Mouse (Mus musculus) gastrocnemius, adult 8-10 months (tissue): ENCODE measurements around the gene Gse1. TPM values are rescaled to one million over a fixed set of nuclear protein-coding genes. Genes with fewer than 3 reads are reported as not detected.

ENCODE experiments used
- DNase-seq, 2 experiments: peaks; one replicate each; pipeline ENCODE4 v3.0.0; 2022; ENCODE audit warnings: low spot score in 2 of 2
- total RNA-seq, 4 experiments: library from RNA; stranded (reverse); gene quantifications; 2 replicates each; pipeline ENCODE4 v1.2.4; 2022

The Gse1 gene
- total RNA-seq, 4 experiments from 2014 or later, result 32.6 to 36.2 (median 34.6) TPM

DNA sequence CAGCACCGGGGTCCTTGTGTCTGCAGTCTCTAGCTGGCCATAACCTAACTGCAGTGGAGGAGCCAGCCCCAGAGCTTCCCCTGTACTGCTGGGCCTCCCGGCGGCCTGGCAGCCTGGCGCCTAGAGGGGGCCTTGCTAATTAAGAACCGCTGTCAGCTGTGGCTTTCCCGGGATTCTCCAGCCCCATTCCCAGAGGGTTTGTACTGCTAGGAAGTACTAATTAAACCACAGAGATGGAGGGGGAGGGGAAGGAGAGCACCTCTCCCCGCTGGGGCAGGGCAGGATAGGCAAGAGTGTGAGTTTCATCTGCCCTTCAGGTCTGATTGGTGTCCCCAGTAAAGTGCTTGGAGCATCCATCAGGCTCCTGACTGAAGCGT lies 335.1 kb downstream of the Gse1 start:
- no peak for DNase-seq

DNA sequence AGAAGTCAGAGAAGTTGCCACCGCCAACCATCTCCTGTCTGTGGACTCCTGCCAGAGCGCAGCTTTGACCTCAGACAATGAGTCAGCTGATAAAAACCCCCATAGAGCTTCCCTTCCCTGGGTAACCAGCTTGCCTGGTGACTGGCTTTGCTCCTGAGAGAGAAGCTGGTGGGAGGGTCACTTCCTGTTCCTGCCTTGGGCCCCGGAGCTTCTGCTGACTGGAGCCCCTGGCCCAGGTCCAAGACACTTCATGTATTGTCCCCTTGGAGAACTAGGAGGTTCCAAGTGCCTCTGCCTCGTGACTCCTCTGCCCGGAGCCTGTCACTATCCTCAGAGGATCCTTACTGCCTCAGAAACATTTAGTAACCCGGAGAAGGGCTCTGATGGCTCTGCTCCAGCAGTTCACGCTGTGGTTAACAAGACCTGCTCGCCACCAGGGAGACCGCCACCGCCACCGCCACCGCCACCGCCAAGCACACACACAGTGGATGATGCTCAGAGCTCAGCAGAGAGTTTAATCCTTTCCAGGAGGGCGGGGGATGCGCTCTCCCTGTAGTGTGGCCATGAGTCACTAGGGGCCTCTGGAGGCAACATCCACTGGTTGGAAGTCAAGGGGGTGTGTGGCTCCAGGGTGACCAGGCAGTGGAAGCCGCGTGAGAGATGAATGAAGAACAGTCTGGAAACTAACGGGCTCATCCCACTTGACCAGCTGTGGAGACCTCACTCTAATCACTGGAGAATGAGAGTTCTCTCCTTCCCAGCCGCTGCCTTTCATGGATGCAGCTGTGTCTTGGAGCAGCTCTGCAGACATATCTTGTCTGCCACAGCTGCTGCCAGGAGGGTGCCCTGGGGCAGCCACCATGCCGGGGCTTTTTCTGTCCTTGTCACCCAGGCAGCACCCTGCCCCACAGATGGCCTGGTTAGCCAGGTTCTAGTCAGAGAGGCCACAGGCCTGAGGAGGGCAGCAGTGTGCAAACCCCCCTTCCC lies 335.9 kb downstream of the Gse1 start:
- peak; percentile 69 to 76 for DNase-seq

DNA sequence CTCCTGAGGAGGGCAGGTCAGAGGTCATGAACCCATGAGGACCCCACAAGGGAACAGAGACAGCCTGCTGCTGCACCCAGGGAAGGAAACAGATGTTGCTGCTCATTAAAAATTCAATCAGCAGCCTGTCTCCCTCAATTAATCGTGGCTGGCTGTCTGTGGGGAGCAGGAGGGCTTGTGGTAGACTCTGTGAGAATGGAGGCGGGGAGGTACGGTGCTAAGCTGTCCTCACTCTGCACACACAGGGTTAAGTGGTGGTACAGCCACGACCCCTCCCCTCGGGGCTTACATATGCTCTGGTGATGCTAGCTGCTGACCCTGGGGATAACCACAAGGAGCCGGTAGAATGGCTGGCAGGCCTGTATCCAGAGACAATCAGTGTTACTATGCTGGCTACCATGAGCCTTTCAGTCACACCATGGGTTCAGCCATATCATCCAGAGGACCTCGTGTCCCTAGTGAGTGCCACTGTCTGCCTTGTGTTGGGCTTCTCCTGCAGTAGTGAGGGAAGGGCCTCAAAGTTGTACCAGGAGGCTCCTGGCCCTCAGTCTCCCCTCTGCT lies 337.0 kb downstream of the Gse1 start:
- no peak for DNase-seq

DNA sequence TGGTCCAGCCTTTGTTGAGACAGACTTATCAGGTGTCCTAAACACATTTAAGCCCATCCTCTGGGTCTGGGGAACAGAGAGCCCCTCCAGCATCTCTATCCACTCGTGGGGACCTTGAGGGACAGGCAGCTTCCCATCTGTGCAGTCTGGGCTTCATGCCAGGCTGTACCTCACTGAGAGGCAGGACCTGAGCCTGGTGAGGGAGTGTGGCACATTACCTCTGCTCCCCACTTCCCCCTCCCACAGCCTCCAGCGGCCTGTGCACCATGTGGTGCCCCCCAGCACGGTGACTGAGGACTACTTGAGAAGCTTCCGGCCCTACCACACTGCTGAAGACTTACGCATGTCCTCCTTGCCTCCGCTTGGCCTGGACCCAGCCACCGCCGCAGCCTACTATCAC lies 338.4 kb downstream of the Gse1 start:
- DNase-seq, result no peak

DNA sequence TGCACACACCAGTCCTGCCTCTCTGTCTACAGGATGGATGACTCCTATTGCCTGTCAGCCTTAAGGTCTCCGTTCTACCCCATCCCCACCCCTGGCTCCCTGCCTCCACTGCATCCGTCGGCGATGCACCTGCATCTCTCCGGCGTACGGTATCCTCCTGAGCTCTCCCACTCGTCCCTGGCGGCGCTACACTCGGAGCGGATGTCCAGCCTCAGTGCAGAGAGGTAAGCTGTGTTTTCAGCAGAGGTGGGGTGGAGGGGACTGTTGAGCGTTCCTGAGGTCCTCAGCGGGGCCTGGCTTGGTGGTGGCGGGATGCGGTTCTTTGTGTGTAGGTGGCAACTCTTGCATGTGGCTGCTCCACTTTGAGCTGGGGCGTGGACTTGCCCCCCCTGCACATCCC lies 339.5 kb downstream of the Gse1 start:
- DNase-seq, result no peak

- DNase-seq, result no peak
Observed at GRCm38 (mm10) chr8:120568164-120568798, 340.0 kb downstream of the Gse1 start.

DNA sequence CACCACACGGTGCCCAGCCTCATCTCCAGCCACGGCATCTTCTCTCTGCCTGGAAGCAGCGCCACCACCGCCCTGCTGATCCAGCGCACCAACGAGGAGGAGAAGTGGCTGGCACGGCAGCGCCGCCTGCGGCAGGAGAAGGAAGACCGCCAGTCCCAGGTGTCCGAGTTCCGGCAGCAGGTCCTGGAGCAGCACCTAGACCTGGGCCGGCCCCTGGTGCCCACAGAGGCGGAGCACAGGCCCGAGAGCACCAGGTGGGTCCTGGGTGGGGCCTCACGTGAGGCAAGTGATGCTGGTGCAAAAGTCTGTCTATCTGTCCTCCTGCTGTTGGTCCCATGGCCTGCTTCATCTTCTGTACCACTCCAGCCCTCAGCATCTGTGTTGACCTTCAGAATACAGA lies 340.9 kb downstream of the Gse1 start:
- DNase-seq, result no peak

DNA sequence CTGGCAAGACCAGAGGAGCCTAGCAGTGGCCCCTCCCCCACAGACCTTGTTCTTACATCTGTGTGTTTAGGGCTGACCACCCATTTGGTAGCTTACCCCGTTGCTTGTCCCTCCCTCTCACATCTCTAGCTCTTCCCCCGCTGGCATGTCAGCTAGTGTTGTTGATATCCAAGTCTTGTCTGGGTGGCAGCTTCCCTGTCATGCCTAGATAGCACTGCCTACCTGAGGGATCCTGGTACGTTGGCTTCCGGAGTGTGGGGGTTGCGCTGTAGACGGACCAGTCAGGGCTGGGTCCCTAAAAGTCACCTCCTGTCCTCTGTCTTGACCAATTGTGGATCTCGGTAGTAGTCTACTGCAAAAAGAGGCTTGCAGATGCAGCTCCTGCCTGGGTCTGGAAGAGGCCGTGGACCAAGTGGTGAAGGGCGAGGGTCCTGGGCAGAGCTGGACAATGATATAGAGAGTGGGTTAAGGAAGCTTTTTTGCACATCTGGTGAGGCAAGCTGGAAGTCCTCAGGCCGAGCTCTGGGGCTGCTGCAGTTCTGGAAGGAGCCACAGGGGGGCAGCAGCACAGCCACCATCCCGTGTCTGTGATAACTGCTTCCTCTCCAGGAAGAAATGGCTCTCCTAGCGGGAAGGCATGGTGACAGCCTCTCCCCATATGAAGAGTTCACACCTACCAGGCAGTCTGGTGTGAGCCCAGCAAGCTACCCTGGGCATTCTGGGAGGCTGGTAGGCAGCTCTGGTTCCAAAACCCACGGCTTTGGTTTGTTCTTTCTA lies 341.9 kb downstream of the Gse1 start:
- DNase-seq, result peak in 1 of 2 experiments; percentile 54

DNA sequence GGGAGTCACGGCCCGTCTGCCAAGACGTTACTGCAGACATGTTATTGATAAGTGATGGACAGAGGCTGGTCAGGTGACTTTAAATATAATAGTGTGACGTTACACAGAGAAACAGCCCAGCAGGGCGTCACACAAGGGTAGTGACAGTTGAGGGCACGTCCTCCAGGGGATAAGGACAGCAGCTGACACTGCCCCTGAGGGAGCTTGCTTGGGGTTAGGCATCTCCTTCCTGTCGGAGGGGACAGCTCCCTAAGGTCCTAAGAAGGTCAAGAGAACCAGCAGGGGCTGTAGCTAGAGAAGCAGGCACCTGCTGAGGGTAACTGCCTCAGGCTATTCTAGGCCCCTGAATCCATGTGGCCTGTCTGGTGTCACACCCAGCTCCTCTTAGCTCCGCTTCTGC lies 343.3 kb downstream of the Gse1 start:
- DNase-seq, result no peak

GRCm38 (mm10) chr8:120572534-120572933 lies 344.3 kb downstream of the Gse1 start:
- DNase-seq, result no peak

- no peak for DNase-seq
Observed at GRCm38 (mm10) chr8:120573866-120574265, 345.6 kb downstream of the Gse1 start.

GRCm38 (mm10) chr8:120574941-120575340 lies 346.7 kb downstream of the Gse1 start:
- peak in 1 of 2 experiments; percentile 3 for DNase-seq

- no peak for DNase-seq
Observed at GRCm38 (mm10) chr8:120575801-120576200, 347.5 kb downstream of the Gse1 start.

DNA sequence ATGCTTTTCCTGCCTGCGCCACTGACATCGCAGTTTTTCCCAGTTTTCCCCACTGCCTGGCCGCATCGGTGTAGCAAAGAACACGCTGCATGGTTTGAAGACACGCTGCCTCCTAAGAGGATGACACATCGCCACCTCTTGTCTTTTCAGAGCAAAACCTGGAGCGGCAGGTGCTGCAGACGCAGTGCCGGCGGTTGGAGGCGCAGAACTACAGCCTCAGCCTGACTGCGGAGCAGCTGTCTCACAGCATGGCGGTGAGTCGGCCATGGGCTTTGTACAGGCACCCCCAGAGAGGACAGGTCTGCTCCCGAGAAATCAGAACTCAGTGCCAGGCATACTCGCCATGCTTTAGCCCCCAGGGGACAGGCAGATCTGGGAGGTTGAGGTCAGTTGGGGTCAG lies 349.6 kb downstream of the Gse1 start:
- no peak for DNase-seq

DNA sequence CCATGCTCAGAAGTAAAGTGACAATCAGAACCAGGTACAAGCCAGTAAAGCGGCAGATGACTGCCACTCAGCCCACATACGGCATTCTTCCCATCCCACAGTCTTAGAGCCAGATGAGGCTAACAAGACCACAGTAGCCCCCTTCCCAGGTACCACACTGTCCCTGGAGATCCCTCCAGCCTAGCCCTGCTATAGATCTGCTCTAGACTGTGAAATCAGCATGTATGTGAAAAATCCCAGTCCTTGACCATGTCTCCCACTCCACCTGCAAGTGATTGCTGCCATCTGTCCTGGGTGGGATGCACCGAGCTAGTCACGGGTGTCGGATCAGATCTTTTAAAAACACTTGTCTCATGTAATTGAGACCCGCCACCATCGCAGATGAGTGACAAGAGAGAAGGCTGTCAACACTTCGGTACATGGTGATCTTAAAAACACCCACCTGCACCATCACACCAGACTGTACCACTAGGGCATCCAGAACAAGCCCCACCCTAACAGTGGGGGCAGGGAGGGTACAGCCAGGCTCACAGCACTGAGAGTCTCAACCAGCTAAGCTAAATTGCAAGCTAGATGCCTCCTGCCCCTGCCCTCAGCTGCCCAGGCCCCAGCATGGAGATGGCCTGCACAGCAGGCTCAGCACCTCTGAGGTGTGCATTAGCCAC lies 352.2 kb downstream of the Gse1 start:
- DNase-seq, result no peak

DNA sequence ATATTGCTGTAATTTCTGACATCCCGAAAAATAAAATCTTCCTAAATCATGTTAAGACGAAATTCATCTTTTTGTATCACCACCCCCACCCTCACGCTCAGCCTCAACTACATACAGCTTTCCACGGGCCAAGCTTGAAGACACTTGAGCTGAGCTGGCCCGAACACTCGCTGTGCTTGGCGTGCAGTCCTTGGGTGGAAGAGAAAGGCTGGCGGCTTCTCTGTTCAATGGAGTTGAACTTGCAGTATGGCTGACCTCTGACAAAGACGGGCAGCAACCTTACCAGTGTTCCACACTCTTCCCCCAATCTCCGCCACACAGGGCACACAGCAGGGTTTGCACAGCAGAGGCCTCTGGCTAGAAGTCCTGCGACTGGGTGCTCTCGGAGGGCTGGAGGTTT lies 353.1 kb downstream of the Gse1 start:
- DNase-seq, result no peak

GRCm38 (mm10) chr8:120581811-120582210 lies 353.6 kb downstream of the Gse1 start:
- DNase-seq, result no peak

GRCm38 (mm10) chr8:120585521-120585920 lies 357.3 kb downstream of the Gse1 start:
- DNase-seq, result no peak

DNA sequence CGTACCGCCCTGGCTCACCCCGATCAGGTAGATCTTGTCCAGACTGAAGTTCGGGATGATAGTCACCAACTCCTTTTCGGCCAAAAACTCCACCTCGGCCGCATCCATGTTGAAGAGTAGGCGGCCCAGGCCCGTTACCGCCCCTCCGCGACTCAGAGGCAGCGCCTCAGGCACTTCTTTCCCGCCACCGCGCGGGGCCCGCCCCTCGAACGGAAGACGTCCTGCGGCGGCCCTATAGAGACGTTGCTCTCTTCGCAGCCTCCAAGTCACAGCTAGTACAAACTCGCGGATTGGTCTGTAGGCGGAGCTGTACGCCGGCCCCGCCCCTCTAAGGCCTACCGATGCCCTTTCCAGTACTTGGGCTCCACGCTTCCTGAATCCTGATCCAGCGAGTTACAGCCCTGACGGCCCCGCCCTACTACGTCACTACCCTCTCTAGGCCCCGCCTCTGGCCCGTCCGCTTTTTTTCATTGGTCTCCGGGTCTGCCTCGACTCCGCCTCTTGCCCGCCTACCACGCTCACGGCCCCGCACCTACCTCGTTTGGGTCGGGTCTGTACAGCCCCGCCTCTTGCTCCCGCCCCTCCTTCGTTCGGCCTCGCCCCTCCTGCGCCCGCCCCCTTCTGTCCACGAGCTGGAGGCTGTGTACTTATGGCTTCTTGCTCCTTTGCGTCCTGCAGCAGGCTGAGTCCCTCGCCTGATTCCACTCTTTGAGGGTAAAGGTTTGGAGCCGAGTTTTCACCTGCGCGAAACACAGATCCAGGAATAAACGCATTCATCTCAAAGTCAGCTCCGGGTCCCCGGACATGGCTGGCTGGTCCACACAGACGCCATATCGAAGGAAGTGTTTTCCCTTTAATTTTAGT lies 360.9 kb downstream of the Gse1 start, which contains the start of gene Gins2:
TSS of gene Gins2 (minus strand) at position 397 of the 864 bp plus-strand sequence.
- DNase-seq, result peak; percentile 99 to 100

GRCm38 (mm10) chr8:120589921-120590320 lies 361.7 kb downstream of the Gse1 start:
- DNase-seq, result peak in 1 of 2 experiments; percentile 44
